Mouse (Mus musculus) hindbrain, embryonic 13.5 days (tissue): ENCODE measurements around the gene Ctps. TPM values are rescaled to one million over a fixed set of nuclear protein-coding genes. Genes with fewer than 3 reads are reported as not detected.

ENCODE experiments used
- ATAC-seq: fragments of 200-750 bp; cut with Nextera tagmentation; 2 replicates; pipeline ENCODE4 v1.8.0; 2017; ENCODE audit warnings: moderate TSS enrichment; ENCODE audit not compliant: low FRiP score
- H3K27ac ChIP-seq: fragments of 300-500 bp; sonication (generic); 2 replicates; pipeline ENCODE4 v1.5.1; 2015; ENCODE audit warnings: inconsistent platforms, mild to moderate bottlenecking, moderate library complexity
- H3K27me3 ChIP-seq: fragments of 300-500 bp; sonication (generic); 2 replicates; pipeline ENCODE4 v1.6.1; 2015; ENCODE audit warnings: mild to moderate bottlenecking, inconsistent platforms
- H3K36me3 ChIP-seq: fragments of 300-500 bp; sonication (generic); 2 replicates; pipeline ENCODE4 v1.6.1; 2015; ENCODE audit warnings: mild to moderate bottlenecking, inconsistent platforms
- H3K4me1 ChIP-seq: fragments of 300-500 bp; sonication (generic); replicated peaks from 2 replicates; pipeline ENCODE4 v1.6.1; 2015; ENCODE audit warnings: inconsistent platforms
- H3K4me2 ChIP-seq: fragments of 300-500 bp; sonication (generic); 2 replicates; pipeline ENCODE4 v1.6.1; 2015; ENCODE audit warnings: inconsistent platforms, mild to moderate bottlenecking, moderate library complexity
- H3K4me3 ChIP-seq: fragments of 300-500 bp; sonication (generic); 2 replicates; pipeline ENCODE4 v1.5.1; 2015; ENCODE audit warnings: mild to moderate bottlenecking, inconsistent platforms
- H3K9ac ChIP-seq: fragments of 300-500 bp; sonication (generic); 2 replicates; pipeline ENCODE4 v1.6.1; 2015; ENCODE audit warnings: mild to moderate bottlenecking, inconsistent platforms
- H3K9me3 ChIP-seq: fragments of 300-500 bp; sonication (generic); 2 replicates; pipeline ENCODE4 v1.6.1; 2016; ENCODE audit warnings: inconsistent platforms
- WGBS: fragments of 180-500 bp; shearing (Covaris S2); methylation state at CpG from one replicate; pipeline ENCODE4 v1.1.7; 2015; 5-methylcytosine and 5-hydroxymethylcytosine counted together
- polyA plus RNA-seq: library from polyadenylated mRNA; unstranded; fragments of >200 nt; fragmentation: Nextera tagmentation; extraction: Ambion mirVana; gene quantifications from 2 replicates; pipeline ENCODE4 v1.2.1, GENCODE M21; 2015

Ctps gene
- polyA plus RNA-seq, result 80.6 and 84.0 TPM in 2 replicates

DNA sequence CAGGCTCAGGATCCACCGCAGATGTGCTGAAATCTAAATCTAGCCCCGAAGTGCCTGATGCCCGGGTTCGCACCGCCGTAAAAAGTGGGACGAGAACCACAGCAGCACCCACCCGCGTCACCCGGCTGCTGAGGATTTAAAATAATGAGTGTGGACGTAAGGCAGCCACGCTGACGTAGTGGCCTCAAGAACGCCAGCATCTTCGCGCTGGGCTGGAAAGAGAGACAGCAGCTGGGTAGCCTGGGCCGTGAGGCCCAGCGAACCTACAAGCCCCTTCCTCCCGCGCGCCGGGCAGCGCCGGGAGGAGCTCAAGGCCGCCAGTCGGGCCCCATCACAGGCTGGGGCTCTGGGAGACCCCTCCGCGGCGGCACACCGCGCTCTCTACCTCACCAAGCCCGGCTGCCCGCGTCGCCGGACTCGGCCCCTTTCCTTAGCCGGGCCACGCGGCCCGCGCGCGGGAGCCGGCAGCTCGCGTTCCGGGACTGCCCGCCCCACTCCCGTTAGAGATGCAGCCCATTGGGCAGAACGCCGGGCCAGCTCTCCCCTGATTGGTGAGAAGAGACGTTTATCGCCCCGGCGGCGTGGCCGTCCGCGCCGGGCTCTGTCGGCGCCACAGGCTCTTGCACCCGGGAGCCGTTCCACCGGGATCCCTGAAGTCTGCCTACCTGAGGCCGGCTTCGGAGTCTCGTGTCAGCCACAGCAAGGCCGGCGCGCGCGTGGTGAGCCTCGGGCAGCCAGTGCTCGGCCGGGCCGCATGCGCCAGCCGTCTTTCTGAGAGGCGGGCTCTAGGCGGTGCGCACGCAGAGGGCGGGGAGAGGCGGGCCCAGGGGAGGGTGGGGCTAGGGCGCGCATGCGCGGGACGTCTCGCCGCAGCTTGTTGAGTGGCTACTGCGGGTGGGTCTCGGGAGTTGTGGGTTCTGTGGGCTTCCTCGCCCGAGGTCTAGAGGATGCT lies at the start of gene Ctps:
Gene Ctps, minus strand, starts transcription at position 791 of the 952 bp plus-strand sequence.
- Histone ChIP-seq H3K36me3 (peaks cover 8% of the 10 kb centered on the region), H3K27me3 (no peaks in the 10 kb centered on the region)
- under 1% methylated on average over 91 of the region's 97 CpGs for WGBS

DNA sequence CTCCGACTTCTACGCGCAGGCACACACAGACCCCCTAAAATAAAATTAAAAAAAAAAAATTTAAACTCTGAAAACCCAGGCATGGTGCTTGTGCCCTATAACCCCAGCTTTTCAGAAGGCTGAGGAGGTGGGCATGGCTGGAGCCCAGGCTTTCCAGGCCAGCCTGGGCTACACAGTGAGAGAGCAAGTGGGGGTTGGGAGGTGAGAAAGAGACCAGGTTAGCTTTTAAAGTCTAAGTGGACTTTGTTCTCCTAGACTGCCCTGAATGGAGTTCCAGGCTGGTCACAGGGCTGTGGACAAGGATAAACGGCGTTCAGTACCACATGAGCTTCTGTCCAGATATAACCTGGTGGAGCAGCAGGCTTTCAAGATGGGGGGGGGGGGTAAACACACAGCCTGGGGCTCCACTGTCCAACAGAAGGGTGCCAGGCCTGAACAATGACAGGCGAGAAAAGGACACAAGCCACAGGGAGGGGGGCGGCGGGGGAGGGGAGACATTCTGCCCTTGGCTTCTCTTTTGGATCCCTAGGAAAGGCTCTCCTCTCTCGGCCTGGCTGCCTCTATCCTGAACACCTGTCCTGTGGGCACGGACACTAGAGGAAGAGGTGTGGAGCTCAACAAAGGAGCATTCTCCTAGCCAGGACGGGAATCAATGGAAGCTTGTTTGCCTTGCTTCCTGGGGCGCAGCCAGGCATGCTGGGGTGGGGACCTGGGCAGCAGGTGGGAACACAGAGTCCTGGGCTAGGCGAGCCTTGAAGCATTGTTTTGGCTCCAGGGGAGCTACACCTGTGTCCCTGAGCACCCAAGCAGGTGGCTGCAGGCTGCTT lies 46.3 kb upstream of the Ctps start:
- no peak overlapping the region for H3K9ac ChIP-seq

More for the DNA sequence above, at the start of gene Ctps:
- Histone ChIP-seq H3K4me3 (peak within 1 kb of the TSS; percentile 81), H3K4me1 (peaks cover 26% of the 10 kb centered on the region), H3K9ac (peak within 1 kb of the TSS; percentile 90), H3K4me2 (peak within 1 kb of the TSS; percentile 80), H3K9me3 (no peaks in the 10 kb centered on the region), H3K27ac (peak within 1 kb of the TSS; percentile 96)
- ATAC-seq, result peak; percentile 98

DNA sequence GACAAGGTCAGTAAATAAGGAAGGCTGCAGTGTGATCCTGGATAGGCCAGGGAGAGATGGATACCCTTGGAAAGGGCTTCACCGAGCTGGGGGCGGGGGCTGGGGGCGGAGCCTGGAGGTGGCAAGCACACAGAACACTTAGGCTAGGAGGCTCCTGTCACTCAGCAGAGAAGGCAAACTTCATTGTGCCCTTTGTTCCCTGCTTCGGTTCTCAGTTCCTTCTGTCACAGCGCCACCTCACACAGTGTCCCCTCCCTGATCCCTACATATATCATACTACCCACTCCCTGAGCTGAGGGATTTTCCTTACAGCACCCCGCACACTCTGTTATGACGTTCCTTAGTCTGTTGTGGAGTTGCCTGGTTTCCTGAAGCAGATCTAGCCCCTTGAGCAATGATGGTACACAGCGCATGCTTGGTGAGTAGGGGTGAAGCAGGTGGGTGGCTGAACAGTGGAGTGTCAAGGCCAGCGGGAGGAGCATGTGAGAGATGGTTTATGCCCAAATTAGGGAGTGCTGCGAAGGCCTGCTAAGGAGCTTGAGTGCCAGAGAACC lies 45.5 kb upstream of the Ctps start:
- ATAC-seq, result peak; percentile 57
- WGBS, result 22% methylated on average over 10 of the region's 10 CpGs
- H3K36me3 ChIP-seq, result no peaks in the 10 kb centered on the region
- no peak overlapping the region for H3K4me2 ChIP-seq
- 0 out of 2 replicates have a peak overlapping the region, but pooled peaks have one; percentile 12 for H3K27ac ChIP-seq
- H3K27me3 ChIP-seq, result 0 out of 2 replicates have a peak, but pooled peaks cover 3% of the 10 kb centered on the region
- H3K4me3 ChIP-seq, result no peak overlapping the region
- H3K9me3 ChIP-seq, result no peaks in the 10 kb centered on the region
- H3K4me1 ChIP-seq, result peaks cover 31% of the 10 kb centered on the region
- no peak overlapping the region for H3K9ac ChIP-seq

More for the DNA sequence above, 46.3 kb upstream of the Ctps start:
- no peaks in the 10 kb centered on the region for H3K36me3 ChIP-seq
- H3K27me3 ChIP-seq, result 0 out of 2 replicates have a peak, but pooled peaks cover 3% of the 10 kb centered on the region
- no peak overlapping the region for H3K4me2 ChIP-seq
- H3K4me3 ChIP-seq, result no peak overlapping the region
- no peak overlapping the region for H3K27ac ChIP-seq
- peaks cover 31% of the 10 kb centered on the region for H3K4me1 ChIP-seq
- ATAC-seq, result no peak
- WGBS, result 63% methylated on average over 13 of the region's 13 CpGs
- no peaks in the 10 kb centered on the region for H3K9me3 ChIP-seq

DNA sequence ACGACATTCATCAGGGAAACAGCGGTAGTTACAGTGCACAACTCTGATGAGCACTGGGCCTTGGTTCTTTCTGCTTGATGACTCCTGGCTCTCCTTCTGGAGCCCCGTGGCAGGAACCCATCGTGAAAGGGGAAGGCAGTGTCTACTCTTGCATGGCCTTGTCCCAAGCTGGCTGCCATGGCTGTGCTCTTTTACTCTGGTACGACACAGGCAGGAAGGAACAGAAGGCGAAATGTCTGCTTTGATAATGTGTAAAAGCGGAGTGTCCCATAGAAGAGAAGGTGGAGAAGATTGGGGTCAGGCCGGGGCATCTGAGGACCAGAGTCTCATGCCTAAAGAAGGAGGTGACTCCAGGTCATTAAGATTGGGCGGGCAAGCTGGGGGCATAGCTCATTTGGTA lies 44.6 kb upstream of the Ctps start:
- ATAC-seq, result no peak
- WGBS, result 79% methylated on average over 9 of the region's 9 CpGs
- no peak overlapping the region for H3K9ac ChIP-seq
- H3K27me3 ChIP-seq, result no peaks in the 10 kb centered on the region
- no peak overlapping the region for H3K4me3 ChIP-seq
- H3K9me3 ChIP-seq, result no peaks in the 10 kb centered on the region
- no peak overlapping the region for H3K27ac ChIP-seq
- H3K36me3 ChIP-seq, result no peaks in the 10 kb centered on the region
- no peak overlapping the region for H3K4me2 ChIP-seq
- H3K4me1 ChIP-seq, result peaks cover 31% of the 10 kb centered on the region

DNA sequence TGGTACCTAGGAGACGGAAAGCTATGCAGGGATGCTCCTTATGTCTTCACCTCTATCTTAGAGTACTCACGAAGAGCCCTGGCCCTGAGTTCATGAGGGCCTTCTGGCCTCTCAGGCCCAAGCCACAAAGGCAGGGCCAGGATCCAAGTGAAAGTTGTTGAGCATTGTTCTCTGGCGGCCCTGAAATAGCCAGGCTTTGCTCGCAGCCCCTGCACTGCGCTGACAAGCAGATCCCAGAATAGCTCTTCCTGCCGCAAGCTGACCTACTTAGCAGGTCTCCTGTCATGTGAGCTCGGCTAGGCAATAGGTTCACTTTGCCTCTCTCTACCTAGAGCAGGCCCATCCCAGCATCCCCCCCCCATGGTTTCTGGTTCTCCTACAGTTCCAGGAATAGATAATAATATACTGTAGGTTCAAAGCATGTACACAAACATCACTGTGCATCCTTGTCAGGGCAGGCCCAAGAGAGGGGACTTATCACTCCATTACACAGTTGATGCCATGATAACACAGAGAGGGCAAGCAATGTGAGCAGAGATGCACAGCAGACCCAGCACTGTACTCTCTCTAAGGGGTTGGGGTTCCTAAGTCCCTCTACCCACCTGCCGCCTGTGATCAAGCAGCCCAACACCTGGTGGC lies 43.7 kb upstream of the Ctps start:
- H3K9ac ChIP-seq, result no peak overlapping the region
- ATAC-seq, result 0 out of 2 replicates have a peak, but pooled peaks have one; percentile 12
- H3K27ac ChIP-seq, result peak overlapping the region; percentile 44
- no peaks in the 10 kb centered on the region for H3K9me3 ChIP-seq
- H3K4me1 ChIP-seq, result peaks cover 31% of the 10 kb centered on the region
- WGBS, result 51% methylated on average over 8 of the region's 8 CpGs
- H3K4me2 ChIP-seq, result no peak overlapping the region
- H3K4me3 ChIP-seq, result no peak overlapping the region
- no peaks in the 10 kb centered on the region for H3K27me3 ChIP-seq
- no peaks in the 10 kb centered on the region for H3K36me3 ChIP-seq

DNA sequence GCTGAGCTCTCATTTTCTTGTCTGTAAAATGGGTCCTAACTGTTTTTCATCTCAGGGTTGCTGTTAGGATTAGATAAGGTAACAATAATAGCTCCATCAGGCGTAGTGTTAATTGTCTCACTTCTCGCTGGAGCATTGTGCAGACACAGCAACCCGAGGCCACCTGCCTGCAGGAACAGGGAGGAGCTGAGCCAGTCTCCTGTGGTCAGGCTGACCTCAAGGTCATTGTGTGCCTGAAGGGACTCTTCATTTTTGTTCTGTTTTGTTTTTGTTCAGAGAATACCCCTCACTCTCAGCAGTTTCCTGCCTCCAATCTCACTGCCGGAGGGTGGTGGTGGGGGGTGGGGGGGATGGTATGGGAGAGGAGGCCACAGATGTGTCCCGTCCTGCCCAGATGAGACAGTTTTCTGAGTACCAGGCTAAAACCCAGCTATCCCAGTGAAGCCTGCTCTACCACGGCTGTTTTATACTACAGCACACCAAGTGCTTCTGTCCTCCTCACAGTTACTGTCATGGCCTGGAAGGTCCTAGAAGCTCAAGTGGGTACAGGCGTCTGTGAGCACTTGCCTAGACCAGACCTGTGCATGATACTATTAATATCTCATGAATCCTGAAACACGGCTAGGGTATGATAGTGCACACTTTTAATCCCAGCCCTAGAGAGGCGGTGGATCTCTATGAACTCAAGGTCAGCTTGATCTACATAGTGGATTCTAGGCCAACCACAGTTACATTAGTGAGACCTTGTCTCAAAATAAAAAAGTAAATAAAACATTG lies 42.4 kb upstream of the Ctps start:
- no peak overlapping the region for H3K4me2 ChIP-seq
- no peak overlapping the region for H3K27ac ChIP-seq
- no peaks in the 10 kb centered on the region for H3K9me3 ChIP-seq
- H3K4me3 ChIP-seq, result no peak overlapping the region
- no peak for ATAC-seq
- no peaks in the 10 kb centered on the region for H3K27me3 ChIP-seq
- H3K36me3 ChIP-seq, result no peaks in the 10 kb centered on the region
- no peak overlapping the region for H3K9ac ChIP-seq
- 22% methylated on average over 9 of the region's 9 CpGs for WGBS
- peaks cover 31% of the 10 kb centered on the region for H3K4me1 ChIP-seq

DNA sequence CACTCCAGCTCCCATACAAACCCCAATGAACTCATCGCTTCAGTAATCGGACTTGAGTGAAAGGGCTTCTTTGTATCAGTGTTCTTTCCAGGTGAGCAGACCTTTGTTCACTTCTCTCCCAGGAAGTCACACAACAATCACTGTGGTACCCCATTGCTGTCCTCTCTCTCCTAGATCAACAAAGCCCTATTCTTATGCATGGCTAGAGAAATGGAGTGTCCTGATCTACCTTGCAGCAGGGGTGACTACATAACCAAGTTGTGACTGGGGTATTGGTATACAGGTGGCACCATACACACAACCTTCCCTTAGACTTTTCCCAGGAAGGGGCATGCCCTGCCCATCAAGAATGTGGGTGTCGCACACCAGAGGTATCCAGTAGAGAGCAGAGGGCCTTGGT lies 40.9 kb upstream of the Ctps start:
- H3K27me3 ChIP-seq, result no peaks in the 10 kb centered on the region
- H3K4me3 ChIP-seq, result no peak overlapping the region

DNA sequence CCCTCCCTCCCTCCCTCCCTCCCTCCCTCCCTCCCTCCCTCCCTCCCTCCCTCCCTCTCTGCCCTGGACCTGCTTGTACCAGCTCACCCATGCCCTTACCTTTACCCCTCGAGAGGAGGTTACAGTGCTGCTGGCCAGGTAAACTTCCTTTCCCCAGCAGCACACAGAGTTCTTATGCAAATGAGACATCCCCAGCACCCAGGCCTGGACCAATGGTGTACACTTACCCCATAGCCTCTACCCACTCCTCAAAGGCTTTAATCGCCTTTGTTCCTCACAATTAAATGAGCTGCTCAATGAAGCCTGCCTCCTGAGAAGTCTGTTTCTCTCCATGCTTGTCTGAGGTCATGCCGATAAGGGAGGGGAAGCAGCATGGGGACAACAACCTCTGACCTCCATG lies 36.9 kb upstream of the Ctps start:
- no peaks in the 10 kb centered on the region for H3K9me3 ChIP-seq
- no peak overlapping the region for H3K9ac ChIP-seq
- H3K27me3 ChIP-seq, result no peaks in the 10 kb centered on the region
- H3K4me3 ChIP-seq, result no peak overlapping the region
- ATAC-seq, result peak; percentile 50; the same call in 1 of the 2 replicates
- peaks cover 6% of the 10 kb centered on the region; the same call in 1 of the 2 replicates for H3K4me1 ChIP-seq
- 18% methylated on average over 2 of the region's 3 CpGs for WGBS
- no peak overlapping the region; the same call in 1 of the 2 replicates for H3K27ac ChIP-seq
- no peaks in the 10 kb centered on the region for H3K36me3 ChIP-seq
- H3K4me2 ChIP-seq, result no peak overlapping the region

More for the DNA sequence above, 40.9 kb upstream of the Ctps start:
- Histone ChIP-seq H3K36me3 (no peaks in the 10 kb centered on the region), H3K4me2 (no peak overlapping the region), H3K9me3 (no peaks in the 10 kb centered on the region), H3K9ac (no peak overlapping the region), H3K4me1 (peaks cover 31% of the 10 kb centered on the region), H3K27ac (no peak overlapping the region)
- 73% methylated on average over 3 of the region's 3 CpGs for WGBS
- no peak for ATAC-seq

DNA sequence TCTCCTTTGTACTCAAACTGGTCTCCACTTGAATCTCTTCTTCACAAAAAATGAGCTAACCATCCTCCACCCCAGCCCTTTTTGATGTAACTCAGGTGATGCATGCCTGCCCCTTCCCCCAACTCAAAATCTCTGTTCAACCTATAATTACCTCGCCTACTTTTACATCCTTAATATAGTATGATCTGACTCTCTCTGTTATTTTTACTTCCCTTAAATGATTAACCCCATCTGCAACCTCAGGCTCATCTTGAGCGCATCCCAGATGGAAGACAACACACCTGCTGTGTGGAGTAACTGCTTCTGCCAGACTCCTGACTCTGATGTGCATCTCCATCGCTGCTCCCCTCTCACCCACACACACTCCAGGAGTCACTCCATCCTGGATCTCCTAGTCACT lies 32.6 kb upstream of the Ctps start:
- Histone ChIP-seq H3K27ac (no peak overlapping the region), H3K9ac (no peak overlapping the region), H3K4me2 (no peak overlapping the region), H3K4me1 (peaks cover 6% of the 10 kb centered on the region; the same call in 1 of the 2 replicates), H3K9me3 (no peaks in the 10 kb centered on the region), H3K27me3 (no peaks in the 10 kb centered on the region), H3K36me3 (no peaks in the 10 kb centered on the region), H3K4me3 (no peak overlapping the region)
- 82% methylated on average over 3 of the region's 3 CpGs for WGBS
- no peak for ATAC-seq

DNA sequence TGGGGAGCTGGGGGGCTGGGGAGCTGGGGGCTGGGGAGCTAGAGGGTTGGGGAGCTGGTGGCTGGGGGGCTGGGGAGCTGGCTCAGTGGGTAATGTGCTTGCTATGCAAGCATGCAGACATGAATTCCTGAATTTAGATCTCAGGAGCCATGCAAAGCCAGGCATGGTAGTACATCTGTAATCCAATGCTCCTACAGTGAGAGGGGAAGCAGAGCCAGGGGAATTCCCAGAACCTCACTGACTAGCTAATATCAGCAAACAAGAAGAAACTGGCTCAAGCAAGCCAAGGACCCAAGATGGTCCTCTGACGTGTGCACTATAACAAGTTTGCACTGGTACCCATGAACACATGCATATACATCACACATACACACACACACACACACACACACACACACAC lies 31.7 kb upstream of the Ctps start:
- no peaks in the 10 kb centered on the region for H3K9me3 ChIP-seq
- H3K9ac ChIP-seq, result no peak overlapping the region
- WGBS, result 75% methylated on average over 1 of the region's 1 CpGs
- no peak overlapping the region for H3K4me3 ChIP-seq
- ATAC-seq, result no peak
- no peak overlapping the region for H3K4me2 ChIP-seq
- no peak overlapping the region for H3K27ac ChIP-seq
- H3K4me1 ChIP-seq, result no peaks in the 10 kb centered on the region
- H3K36me3 ChIP-seq, result no peaks in the 10 kb centered on the region
- no peaks in the 10 kb centered on the region for H3K27me3 ChIP-seq

DNA sequence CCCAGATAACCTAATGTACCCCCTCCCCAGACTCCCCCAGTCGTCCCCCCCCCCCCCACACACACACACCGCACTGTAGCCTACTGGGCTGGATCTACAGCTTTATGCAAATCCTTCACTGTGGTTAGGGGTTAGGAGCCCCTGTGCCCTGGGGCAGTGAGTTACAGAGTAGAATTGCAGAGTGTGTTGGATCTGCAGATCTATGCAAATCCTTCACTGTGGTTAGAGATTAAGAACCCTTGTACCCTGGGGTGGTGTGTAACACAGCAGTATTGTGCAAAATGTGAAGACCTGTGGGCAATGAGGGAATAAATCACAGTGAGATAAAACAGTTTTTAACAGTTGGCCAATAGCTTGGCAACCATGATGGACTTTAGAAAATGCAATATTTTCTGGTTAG lies 28.8 kb upstream of the Ctps start:
- no peaks in the 10 kb centered on the region for H3K36me3 ChIP-seq

More for the DNA sequence above, 28.8 kb upstream of the Ctps start:
- H3K9me3 ChIP-seq, result no peaks in the 10 kb centered on the region
- H3K4me2 ChIP-seq, result no peak overlapping the region
- ATAC-seq, result no peak
- no peak overlapping the region for H3K4me3 ChIP-seq
- WGBS, result 21% methylated on average over 2 of the region's 2 CpGs
- H3K27me3 ChIP-seq, result no peaks in the 10 kb centered on the region
- H3K9ac ChIP-seq, result no peak overlapping the region
- no peak overlapping the region for H3K27ac ChIP-seq
- H3K4me1 ChIP-seq, result no peaks in the 10 kb centered on the region
